Mouse (Mus musculus) embryonic facial prominence, embryonic 15.5 days (tissue): Measurements from ENCODE around the gene Hist1h2ag. TPM values are rescaled to one million over a fixed set of nuclear protein-coding genes. Genes with fewer than 3 reads are reported as not detected.
"Not testable (repeated sequence)": the region's sequence is repeated elsewhere in the genome, so short reads cannot be mapped to it uniquely, and the experiment has no call there.

ENCODE experiments used
- ATAC-seq: fragments of 200-750 bp; cut with Nextera tagmentation; 2 replicates; pipeline ENCODE4 v1.8.0; 2017; ENCODE audit warnings: low read depth, moderate TSS enrichment; ENCODE audit not compliant: insufficient number of reproducible peaks, low FRiP score, low TSS enrichment
- H3K27ac ChIP-seq: fragments of 300-500 bp; sonication (generic); replicated peaks from 2 replicates; pipeline ENCODE4 v1.5.1; 2015; ENCODE audit warnings: mild to moderate bottlenecking, inconsistent platforms
- H3K27me3 ChIP-seq: fragments of 300-500 bp; sonication (generic); 2 replicates; pipeline ENCODE4 v1.6.1; 2015; ENCODE audit warnings: inconsistent platforms
- H3K36me3 ChIP-seq: fragments of 300-500 bp; sonication (generic); 2 replicates; pipeline ENCODE4 v1.6.1; 2015; ENCODE audit warnings: mild to moderate bottlenecking, inconsistent platforms
- H3K4me1 ChIP-seq: fragments of 300-500 bp; sonication (generic); 2 replicates; pipeline ENCODE4 v1.6.1; 2015; ENCODE audit warnings: inconsistent platforms
- H3K4me2 ChIP-seq: fragments of 300-500 bp; sonication (generic); replicated peaks from 2 replicates; pipeline ENCODE4 v1.6.1; 2015; ENCODE audit warnings: mild to moderate bottlenecking, inconsistent platforms
- H3K4me3 ChIP-seq: fragments of 300-500 bp; sonication (generic); replicated peaks from 2 replicates; pipeline ENCODE4 v1.5.1; 2015; ENCODE audit warnings: mild to moderate bottlenecking, inconsistent platforms
- H3K9ac ChIP-seq: fragments of 300-500 bp; sonication (generic); 2 replicates; pipeline ENCODE4 v1.6.1; 2015; ENCODE audit warnings: inconsistent platforms
- H3K9me3 ChIP-seq: fragments of 300-500 bp; sonication (generic); replicated peaks from 2 replicates; pipeline ENCODE4 v1.6.1; 2016; ENCODE audit warnings: inconsistent platforms
- WGBS: fragments of 180-500 bp; shearing (Covaris S2); methylation state at CpG from one replicate; pipeline ENCODE4 v1.1.7; 2015; 5-methylcytosine and 5-hydroxymethylcytosine counted together
- polyA plus RNA-seq: library from polyadenylated mRNA; unstranded; fragments of >200 nt; fragmentation: Nextera tagmentation; extraction: Ambion mirVana; gene quantifications from 2 replicates; pipeline ENCODE4 v1.2.1, GENCODE M21; 2015

Gene Hist1h2ag
- polyA plus RNA-seq, 1 experiment from 2014 or later = 33.8 TPM

- peak overlapping the region; percentile 48 for H3K4me3 ChIP-seq
- peaks cover 24% of the 10 kb centered on the region for H3K4me1 ChIP-seq
- H3K27ac ChIP-seq = peak overlapping the region; percentile 80
- no peaks in the 10 kb centered on the region for H3K9me3 ChIP-seq
- 2% methylated on average over 20 of the region's 23 CpGs for WGBS
- no peak for ATAC-seq
- peak overlapping the region; percentile 24; the same call in 1 of the 2 replicates for H3K9ac ChIP-seq
- H3K27me3 ChIP-seq = no peaks in the 10 kb centered on the region
- H3K4me2 ChIP-seq = peak overlapping the region; percentile 58
- no peaks in the 10 kb centered on the region for H3K36me3 ChIP-seq
Observed at GRCm38 (mm10) chr13:22036149-22036956, 6.4 kb downstream of the Hist1h2ag start.

DNA sequence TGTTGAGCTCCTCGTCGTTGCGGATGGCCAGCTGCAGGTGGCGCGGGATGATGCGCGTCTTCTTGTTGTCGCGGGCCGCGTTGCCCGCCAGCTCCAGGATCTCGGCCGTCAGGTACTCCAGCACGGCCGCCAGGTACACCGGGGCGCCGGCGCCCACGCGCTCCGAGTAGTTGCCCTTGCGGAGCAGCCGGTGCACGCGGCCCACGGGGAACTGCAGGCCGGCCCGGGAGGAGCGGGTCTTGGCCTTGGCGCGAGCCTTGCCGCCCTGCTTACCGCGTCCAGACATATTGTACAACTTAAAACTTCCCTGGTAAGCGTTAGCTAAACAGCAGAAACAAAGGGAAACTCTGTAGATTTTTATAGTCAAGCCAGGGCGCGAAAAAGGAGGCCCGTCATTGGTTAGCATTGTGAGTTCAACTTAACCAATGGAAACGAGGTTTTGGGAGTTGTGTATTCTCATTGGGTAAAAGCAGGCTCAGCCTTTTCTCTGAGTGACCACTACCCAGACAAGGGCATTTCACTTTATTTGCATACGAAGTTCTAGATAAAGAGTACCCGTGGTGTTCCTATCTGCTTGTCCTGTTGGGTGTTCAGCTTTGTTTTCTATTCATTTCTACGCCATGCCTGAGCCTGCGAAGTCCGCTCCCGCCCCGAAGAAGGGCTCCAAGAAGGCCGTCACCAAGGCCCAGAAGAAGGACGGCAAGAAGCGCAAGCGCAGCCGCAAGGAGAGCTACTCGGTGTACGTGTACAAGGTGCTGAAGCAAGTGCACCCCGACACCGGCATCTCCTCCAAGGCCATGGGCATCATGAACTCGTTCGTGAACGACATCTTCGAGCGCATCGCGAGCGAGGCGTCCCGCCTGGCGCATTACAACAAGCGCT, 7.2 kb downstream of the Hist1h2ag start, which contains the start of the genes Hist1h2ah and Hist1h2bk:
Gene Hist1h2ah (minus strand): TSS at position 302 of the 882 bp plus-strand sequence.
Gene Hist1h2bk (plus strand): TSS at position 604 of the 882 bp plus-strand sequence.
- Histone ChIP-seq H3K4me3 (peak within 1 kb of the TSS; percentile 48), H3K27ac (peak within 1 kb of the TSS; percentile 81), H3K9ac (peak within 1 kb of the TSS; percentile 31), H3K4me1 (peaks cover 20% of the 10 kb centered on the region), H3K4me2 (peak within 1 kb of the TSS; percentile 58)
- not testable (repeated sequence) for H3K9me3 ChIP-seq, H3K27me3 ChIP-seq, H3K36me3 ChIP-seq
- peak; percentile 97 for ATAC-seq
- WGBS = under 1% methylated on average over 24 of the region's 69 CpGs

DNA sequence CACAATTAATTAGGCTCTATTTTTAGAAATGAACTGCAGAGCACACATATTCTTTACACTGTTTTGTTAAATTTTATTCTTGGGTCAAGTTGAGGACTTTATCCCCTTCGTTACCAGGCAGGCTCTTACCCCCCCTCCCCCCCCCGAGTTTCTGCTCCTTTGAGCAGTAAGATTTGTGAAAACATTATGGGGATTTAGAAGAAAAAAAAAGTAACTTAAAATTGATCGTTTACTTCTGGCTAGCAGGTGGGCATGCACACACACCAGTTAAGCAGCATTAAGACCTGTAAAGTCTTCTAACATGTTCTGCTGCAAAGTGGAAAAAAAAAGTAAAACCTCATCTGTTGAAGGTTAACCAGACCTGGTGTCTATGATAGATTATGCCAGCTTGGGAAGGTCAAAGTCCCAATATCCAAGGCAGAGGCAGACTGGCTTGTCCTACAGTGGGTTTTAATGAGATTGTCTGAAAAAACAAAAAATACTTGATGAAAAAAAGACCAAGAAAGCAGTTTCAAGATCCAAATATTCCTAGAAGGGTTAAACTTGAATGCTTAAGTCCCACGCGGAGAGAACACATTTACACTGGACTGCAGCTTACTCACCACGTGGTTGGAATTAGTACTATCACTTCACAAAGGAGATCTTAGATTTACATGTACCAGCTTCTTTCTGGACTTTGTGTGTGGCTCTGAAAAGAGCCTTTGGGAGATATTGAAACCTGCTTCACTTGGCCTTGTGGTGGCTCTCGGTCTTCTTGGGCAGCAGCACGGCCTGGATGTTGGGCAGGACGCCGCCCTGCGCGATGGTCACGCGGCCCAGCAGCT, 8.1 kb downstream of the Hist1h2ag start:
- peak overlapping the region; percentile 31; the same call in 1 of the 2 replicates for H3K9ac ChIP-seq
- H3K4me1 ChIP-seq = peaks cover 13% of the 10 kb centered on the region
- peak overlapping the region; percentile 58 for H3K4me2 ChIP-seq
- no peaks in the 10 kb centered on the region for H3K36me3 ChIP-seq
- no peak; the same call in 1 of the 2 replicates for ATAC-seq
- H3K27me3 ChIP-seq = no peaks in the 10 kb centered on the region
- peak overlapping the region; percentile 73 for H3K27ac ChIP-seq
- WGBS = under 1% methylated on average over 14 of the region's 14 CpGs
- H3K4me3 ChIP-seq = peak overlapping the region; percentile 48
- H3K9me3 ChIP-seq = no peaks in the 10 kb centered on the region

DNA sequence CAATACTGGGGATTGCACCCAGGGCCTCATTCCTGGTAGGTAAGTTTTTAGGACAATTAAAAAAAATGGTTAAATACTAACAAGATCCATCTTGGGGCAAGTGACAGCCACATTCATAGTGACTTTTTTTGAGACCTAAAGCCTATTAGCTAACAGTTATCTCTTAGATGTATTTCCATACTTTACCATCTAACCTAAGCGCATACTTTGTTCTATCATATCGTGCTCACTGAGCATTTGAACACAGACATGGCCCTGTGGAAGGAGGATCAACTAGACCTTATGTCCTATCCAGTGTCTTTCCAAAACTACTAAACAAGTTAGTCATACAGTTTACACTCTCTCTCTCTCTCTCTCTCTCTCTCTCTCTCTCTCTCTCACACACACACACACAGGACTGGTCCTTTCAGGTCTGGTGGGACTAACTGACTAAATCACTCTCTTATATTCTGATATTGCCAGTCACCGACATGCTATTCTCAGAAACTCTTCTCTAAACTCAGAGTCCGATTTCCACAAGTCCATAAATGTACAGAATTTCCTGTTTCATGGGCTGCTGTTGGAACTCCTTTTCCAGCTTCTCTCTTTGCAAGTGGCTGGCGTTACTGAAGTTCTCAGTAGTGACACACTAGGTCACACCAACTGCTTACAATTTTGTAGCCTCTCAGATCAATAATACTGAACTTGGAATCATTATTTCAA, 8.9 kb downstream of the Hist1h2ag start:
- Histone ChIP-seq H3K4me2 (peak overlapping the region; percentile 58), H3K4me1 (peaks cover 13% of the 10 kb centered on the region), H3K9me3 (no peaks in the 10 kb centered on the region), H3K27ac (no peak overlapping the region), H3K9ac (no peak overlapping the region), H3K27me3 (no peaks in the 10 kb centered on the region), H3K4me3 (peak overlapping the region; percentile 48), H3K36me3 (no peaks in the 10 kb centered on the region)
- ATAC-seq = no peak
- 37% methylated on average over 5 of the region's 5 CpGs for WGBS

DNA sequence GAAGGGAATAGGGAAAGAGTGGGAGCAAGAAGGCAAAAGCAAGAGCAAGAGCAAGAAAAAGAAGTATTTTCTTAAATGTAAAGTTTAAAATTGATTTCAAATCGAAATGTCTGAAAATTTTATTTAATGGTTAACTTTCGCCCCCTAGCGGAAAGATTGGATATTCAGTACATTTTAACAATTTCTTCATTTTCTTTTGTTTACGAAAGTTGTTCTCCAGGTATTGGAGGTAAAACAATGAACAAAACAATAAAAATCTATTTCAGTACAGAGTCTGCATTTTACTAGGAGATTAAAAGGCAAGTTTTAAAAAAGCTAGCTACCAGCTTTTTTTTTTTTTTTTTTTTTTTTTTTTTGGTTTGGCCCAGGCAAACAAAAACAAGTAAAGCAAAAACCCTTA, 12.3 kb downstream of the Hist1h2ag start:
- peaks cover 5% of the 10 kb centered on the region; the same call in 1 of the 2 replicates for H3K4me1 ChIP-seq
- no peaks in the 10 kb centered on the region for H3K9me3 ChIP-seq
- WGBS = 10% methylated on average over 4 of the region's 4 CpGs
- no peaks in the 10 kb centered on the region for H3K27me3 ChIP-seq
- H3K27ac ChIP-seq = no peak overlapping the region
- H3K36me3 ChIP-seq = no peaks in the 10 kb centered on the region
- H3K4me2 ChIP-seq = no peak overlapping the region
- no peak overlapping the region for H3K4me3 ChIP-seq
- H3K9ac ChIP-seq = no peak overlapping the region
- no peak for ATAC-seq

- WGBS = 36% methylated on average over 8 of the region's 8 CpGs
Observed at GRCm38 (mm10) chr13:22029928-22030327, 12.8 kb downstream of the Hist1h2ag start.

GRCm38 (mm10) chr13:22028673-22029460, 13.9 kb downstream of the Hist1h2ag start:
- Histone ChIP-seq H3K9ac (peak overlapping the region; percentile 58), H3K4me1 (no peaks in the 10 kb centered on the region), H3K36me3 (no peaks in the 10 kb centered on the region), H3K4me3 (peak overlapping the region; percentile 59), H3K27ac (peak overlapping the region; percentile 91), H3K9me3 (no peaks in the 10 kb centered on the region), H3K27me3 (no peaks in the 10 kb centered on the region), H3K4me2 (peak overlapping the region; percentile 55)
- peak; percentile 76 for ATAC-seq
- WGBS = under 1% methylated on average over 40 of the region's 40 CpGs

More at GRCm38 (mm10) chr13:22029928-22030327, 12.8 kb downstream of the Hist1h2ag start:
- Histone ChIP-seq H3K4me2 (no peak overlapping the region), H3K36me3 (no peaks in the 10 kb centered on the region), H3K4me1 (peaks cover 4% of the 10 kb centered on the region; the same call in 1 of the 2 replicates), H3K9me3 (no peaks in the 10 kb centered on the region), H3K4me3 (no peak overlapping the region), H3K27ac (no peak overlapping the region), H3K9ac (no peak overlapping the region), H3K27me3 (no peaks in the 10 kb centered on the region)
- ATAC-seq = no peak

DNA sequence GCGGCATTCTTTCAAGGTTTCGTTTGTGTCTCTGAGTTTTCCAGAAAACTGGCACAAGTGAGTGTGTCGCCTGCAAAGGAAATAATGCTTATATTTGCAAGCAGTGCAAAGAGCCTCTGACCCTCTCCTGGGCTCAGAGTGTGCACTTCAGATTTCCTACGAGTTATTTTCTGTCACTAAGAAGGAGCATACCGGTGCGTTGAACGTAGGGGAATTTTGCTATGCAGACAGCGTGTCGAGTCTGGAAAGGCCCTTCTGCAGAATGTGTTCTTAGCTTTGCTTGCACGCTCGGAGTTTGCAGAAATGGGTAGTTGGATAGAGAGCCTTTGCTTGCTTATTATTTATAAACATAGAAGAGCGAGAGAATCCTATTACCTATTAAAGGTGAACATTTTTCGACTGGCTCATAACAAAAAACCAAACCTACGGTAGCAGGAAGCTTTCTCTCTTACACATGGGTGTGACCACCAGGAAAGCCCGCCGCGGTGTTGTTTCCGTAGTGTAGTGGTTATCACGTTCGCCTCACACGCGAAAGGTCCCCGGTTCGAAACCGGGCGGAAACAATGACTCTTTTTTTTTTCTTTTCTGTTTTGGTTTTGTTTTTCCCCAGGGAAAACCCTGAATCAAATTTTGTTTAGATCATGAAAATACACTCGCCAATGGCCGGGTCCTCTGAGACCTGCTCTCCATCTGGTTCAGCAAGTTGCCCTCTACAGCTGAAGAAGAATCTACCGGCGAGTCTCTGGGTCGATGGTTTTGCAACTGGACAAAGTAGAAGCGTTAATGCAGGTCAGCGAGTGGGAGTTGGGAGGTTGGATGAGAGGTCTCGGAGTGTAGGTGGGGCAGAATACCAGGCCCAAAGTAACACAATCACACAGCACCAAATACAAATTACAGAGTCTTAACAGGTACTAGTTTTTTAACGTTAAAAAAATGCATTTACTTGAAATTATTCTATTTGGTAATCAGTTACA, 16.4 kb downstream of the Hist1h2ag start:
- no peak for ATAC-seq
- peak overlapping the region; percentile 53 for H3K4me3 ChIP-seq
- peak overlapping the region; percentile 61 for H3K4me2 ChIP-seq
- H3K4me1 ChIP-seq = peaks cover 7% of the 10 kb centered on the region; the same call in 1 of the 2 replicates
- no peaks in the 10 kb centered on the region for H3K9me3 ChIP-seq
- WGBS = 1% methylated on average over 35 of the region's 35 CpGs
- H3K9ac ChIP-seq = peak overlapping the region; percentile 31
- H3K27ac ChIP-seq = peak overlapping the region; percentile 44; the same call in 1 of the 2 replicates
- H3K27me3 ChIP-seq = no peaks in the 10 kb centered on the region
- no peaks in the 10 kb centered on the region for H3K36me3 ChIP-seq

- peaks cover 21% of the 10 kb centered on the region for H3K27me3 ChIP-seq
- H3K4me2 ChIP-seq = peak overlapping the region; percentile 70
- peak; percentile 81 for ATAC-seq
- H3K9me3 ChIP-seq = no peaks in the 10 kb centered on the region
- 0 out of 2 replicates have a peak overlapping the region, but pooled peaks have one; percentile 23 for H3K9ac ChIP-seq
- H3K4me1 ChIP-seq = peaks cover 8% of the 10 kb centered on the region; the same call in 1 of the 2 replicates
- under 1% methylated on average over 9 of the region's 9 CpGs for WGBS
- H3K27ac ChIP-seq = no peak overlapping the region
- H3K4me3 ChIP-seq = peak overlapping the region; percentile 51
- no peaks in the 10 kb centered on the region for H3K36me3 ChIP-seq
Observed at GRCm38 (mm10) chr13:22022241-22022640, 20.5 kb downstream of the Hist1h2ag start.
